Mouse (Mus musculus) frontal cortex, adult (tissue): Measurements from ENCODE around the gene Gstm7.
A peak's percentile ranks its signal among the peaks of the same experiment; 100 is the strongest.
"Not testable (repeated sequence)": the region's sequence is repeated elsewhere in the genome, so short reads cannot be mapped to it uniquely, and the experiment has no call there.

Experiments
- ATAC-seq: cut with Nextera tagmentation; 2 replicates; pipeline ENCODE4 v1.9.2; 2017; ENCODE audit warnings: mild to moderate bottlenecking, moderate library complexity, mixed read lengths; ENCODE audit not compliant: low TSS enrichment

Gene Gstm7

GRCm38 (mm10) chr3:107935888-107936287 is 4.3 kb upstream of the Gstm7 start:
- no peak for ATAC-seq

GRCm38 (mm10) chr3:107935268-107935667 is 3.7 kb upstream of the Gstm7 start:
- ATAC-seq = no peak

GRCm38 (mm10) chr3:107932128-107932527 is 511 bp upstream of the Gstm7 start:
- no peak for ATAC-seq

- no peak for ATAC-seq
These were observed 483 bp downstream of the Gstm7 start for GRCm38 (mm10) chr3:107931134-107931533.

- no peak for ATAC-seq
These were observed 1.9 kb downstream of the Gstm7 start for GRCm38 (mm10) chr3:107929731-107930130.

GRCm38 (mm10) chr3:107929243-107929642 is 2.4 kb downstream of the Gstm7 start:
- peak; percentile 21; the same call in 1 of the 2 replicates for ATAC-seq

GRCm38 (mm10) chr3:107928691-107929090 is 2.9 kb downstream of the Gstm7 start:
- no peak for ATAC-seq

GRCm38 (mm10) chr3:107927841-107928240 is 3.8 kb downstream of the Gstm7 start:
- 0 out of 2 replicates have a peak, but pooled peaks have one; percentile 38 for ATAC-seq

- ATAC-seq = no peak
These were observed 6.3 kb downstream of the Gstm7 start for GRCm38 (mm10) chr3:107925335-107925734.

GRCm38 (mm10) chr3:107920348-107920747 is 11.3 kb downstream of the Gstm7 start:
- no peak for ATAC-seq

- peak; percentile 90 for ATAC-seq
These were observed 13.7 kb downstream of the Gstm7 start for GRCm38 (mm10) chr3:107917783-107918408.

- ATAC-seq = no peak
These were observed 14.5 kb downstream of the Gstm7 start for GRCm38 (mm10) chr3:107917097-107917496.

- ATAC-seq = no peak
These were observed 14.9 kb downstream of the Gstm7 start for GRCm38 (mm10) chr3:107916674-107917073.

GRCm38 (mm10) chr3:107905942-107906341 is 25.7 kb downstream of the Gstm7 start:
- no peak for ATAC-seq

GRCm38 (mm10) chr3:107900955-107901673 is 30.5 kb downstream of the Gstm7 start:
- ATAC-seq = no peak

GRCm38 (mm10) chr3:107898691-107899090 is 32.9 kb downstream of the Gstm7 start:
- no peak for ATAC-seq

GRCm38 (mm10) chr3:107895720-107896569 is 35.7 kb downstream of the Gstm7 start, which contains the start of gene Gstm5:
Gene Gstm5 (plus strand): TSS chr3:107895821.
- ATAC-seq = peak; percentile 99

GRCm38 (mm10) chr3:107895194-107895719 is 36.4 kb downstream of the Gstm7 start:
- peak; percentile 27; the same call in 1 of the 2 replicates for ATAC-seq

- ATAC-seq = not testable (repeated sequence)
These were observed 42.4 kb downstream of the Gstm7 start for GRCm38 (mm10) chr3:107889236-107889635.

- ATAC-seq = peak; percentile 91
These were observed 43.7 kb downstream of the Gstm7 start for GRCm38 (mm10) chr3:107887674-107888495.
